Mouse (Mus musculus) fat pad, adult 2 months (tissue): ENCODE measurements around the gene Syce1.
"Not testable (repeated sequence)": the region's sequence is repeated elsewhere in the genome, so short reads cannot be mapped to it uniquely, and the experiment has no call there.

ENCODE experiments used
- DNase-seq: peaks from one replicate; pipeline ENCODE4 v3.0.0-alpha.2; 2011; ENCODE audit warnings: low read depth, low spot score; ENCODE audit errors: extremely low read depth

Gene Syce1

DNA sequence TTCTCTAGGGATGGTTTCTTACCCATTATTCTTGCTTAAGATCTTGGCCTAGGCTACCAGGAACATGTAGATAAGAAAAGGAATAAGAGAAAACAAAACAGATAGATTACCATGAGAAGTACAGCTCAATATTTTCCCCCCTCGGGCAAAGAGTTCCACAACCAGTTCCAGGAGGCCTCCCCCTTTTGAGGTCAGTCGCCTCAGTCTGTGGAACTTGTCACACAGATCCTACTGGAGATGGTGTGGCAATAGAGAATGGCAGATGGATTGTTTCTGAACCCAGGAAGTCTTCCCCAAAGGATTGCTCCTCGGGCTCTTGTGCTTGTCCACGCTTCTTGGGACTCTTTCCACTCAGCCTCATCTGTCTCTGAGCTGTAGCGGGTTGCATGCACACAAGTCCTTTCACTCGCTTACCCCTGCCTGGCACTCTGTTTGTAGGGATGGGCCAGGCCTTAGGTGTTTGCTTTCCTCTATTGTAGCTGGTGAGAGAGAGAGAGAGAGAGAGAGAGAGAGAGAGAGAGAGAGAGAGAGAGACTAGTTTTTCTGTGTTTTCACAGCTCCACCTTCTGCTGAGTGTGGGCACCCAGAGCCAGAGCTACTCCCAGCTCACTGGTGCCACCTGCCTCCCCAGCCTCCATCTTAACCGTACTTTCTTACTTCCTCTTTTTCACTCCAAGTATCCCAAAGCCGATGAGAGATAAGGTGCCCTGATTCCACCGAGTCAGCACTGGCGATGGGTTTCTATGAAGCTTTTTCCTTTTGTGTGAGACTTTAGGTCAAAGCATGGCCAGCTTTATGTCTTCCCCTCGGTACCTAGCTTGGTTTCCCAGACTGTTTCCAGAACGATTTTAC, 21.5 kb downstream of the Syce1 start:
- DNase-seq: no peak

DNA sequence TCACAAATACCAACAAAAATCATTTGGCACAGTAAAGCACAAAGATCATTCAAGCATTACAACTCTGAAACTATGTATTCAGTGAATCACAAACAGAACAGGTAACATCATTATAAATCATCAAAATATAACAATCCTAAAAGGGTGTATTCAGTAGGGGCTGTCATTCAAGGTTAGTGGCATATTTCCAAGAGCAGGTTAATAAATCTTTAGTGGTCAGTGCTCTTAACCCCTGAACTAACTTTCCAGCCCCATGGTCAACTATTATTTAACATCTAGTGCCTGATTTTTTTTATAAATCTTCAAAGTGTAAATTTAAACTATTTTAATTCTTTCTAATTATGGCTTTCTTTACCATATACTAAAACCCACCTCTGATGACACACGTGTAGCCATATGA, 22.3 kb downstream of the Syce1 start:
- DNase-seq: not testable (repeated sequence)

DNA sequence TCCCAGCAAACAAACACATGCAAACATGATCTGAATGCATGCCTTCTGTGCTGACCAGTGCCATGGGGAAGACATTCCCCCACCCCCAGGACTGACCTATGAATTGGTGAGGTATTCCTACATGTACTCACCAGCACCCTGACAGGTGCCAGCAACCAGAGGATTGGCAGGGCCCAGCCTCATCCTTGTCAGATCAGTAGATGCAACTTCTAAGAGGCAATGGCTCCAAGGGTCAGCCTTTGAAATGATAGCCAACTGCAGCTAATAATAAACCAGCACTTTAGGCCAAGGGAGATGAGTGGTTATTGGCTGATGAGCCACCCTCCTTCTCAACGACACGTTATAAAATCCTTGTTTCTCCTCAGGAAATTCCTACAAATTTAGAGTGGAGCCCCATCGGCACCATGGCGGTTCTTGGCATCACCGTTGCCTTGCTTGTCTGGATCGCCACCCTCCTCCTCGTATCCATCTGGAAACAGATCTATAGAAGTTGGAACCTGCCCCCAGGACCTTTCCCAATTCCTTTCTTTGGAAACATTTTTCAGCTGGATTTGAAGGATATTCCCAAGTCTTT, 24.1 kb downstream of the Syce1 start, which contains the start of gene Cyp2e1:
TSS of gene Cyp2e1 (plus strand) at position 293 of the 574 bp plus-strand sequence.
- DNase-seq: no peak

DNA sequence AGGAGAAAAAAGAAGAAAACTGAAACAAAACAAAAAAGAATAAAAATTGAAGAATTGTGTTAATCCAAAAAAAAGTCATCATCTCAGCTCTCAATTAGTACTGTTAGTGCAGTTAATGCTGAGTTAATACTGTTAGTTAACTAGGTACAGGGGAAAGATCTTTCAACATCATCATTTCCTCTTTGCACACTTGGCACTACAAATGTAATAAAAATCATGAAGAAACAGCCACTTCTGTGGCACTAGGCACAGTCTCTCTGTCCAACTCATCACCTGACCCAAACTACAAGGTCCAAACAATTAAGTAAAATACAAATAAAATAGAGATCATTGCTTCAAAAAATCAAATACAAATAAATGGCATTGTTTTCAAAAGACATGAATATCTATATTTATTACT, 27.0 kb downstream of the Syce1 start:
- DNase-seq: no peak

DNA sequence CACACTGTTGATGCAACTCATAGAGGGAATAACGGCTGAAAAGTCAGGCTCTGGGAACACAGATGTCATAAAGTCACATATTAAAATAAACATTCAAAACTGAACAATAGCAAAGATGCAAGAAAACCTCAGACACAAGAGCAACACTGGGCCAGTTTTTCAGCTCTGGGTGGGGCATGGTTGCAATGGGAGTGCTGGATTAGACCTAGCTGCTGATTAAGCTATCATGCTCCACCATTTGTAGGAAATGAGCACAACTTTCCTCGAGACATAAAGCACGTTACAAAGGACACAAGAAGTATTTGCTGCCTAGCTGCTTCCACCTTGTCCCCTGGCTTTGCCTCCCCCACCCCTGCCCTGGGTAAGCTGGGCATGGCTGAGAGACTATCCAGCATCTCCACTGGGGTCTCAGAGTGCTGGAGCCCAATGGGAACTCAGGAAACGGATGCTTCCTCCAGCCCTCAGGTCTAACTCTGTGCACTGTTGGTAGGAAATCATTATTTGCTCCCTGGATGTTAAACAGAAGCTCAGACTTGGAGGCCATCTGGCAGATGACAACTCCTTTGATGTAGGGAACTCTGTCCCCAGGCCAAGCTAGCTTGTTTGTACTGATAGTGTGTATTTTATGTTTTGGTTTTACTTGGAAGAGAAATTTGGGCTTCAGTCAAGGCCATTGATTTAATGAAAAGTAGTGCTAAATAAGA, 31.3 kb downstream of the Syce1 start:
- no peak for DNase-seq

DNA sequence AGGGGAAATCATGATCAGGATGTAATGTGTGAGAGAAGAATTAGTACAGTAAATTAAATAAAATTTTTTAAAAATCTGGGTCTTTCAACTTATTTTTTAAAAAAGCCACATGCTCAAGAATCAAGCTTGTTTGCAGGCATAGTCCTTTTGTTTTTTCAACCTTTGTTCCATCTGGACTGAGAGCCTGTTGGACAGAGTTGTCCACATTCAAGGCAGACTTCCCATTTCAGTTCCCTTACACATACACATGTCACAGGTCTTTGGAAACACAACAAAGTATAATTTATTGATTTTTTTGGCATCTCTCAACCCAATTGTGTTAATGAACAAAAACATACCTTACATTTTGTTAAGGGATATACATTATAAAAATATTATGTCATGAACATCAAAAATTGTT, 33.1 kb downstream of the Syce1 start:
- no peak for DNase-seq

DNA sequence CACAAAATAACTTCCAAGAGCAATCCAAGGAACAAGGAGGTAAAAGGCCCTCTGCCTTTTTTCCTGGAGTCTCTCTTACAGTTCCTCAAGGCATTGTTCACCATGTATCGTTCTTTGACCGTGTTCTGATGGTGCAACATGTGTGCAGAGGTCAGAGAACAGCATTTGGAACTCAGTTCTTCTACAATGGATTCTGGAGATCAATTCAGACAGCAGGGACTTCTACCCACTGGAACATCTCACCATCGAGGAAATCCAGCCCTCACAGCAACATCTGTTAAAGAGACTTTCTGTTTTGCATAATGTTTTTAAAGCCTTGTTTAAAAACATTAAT, 38.9 kb downstream of the Syce1 start:
- no peak for DNase-seq

DNA sequence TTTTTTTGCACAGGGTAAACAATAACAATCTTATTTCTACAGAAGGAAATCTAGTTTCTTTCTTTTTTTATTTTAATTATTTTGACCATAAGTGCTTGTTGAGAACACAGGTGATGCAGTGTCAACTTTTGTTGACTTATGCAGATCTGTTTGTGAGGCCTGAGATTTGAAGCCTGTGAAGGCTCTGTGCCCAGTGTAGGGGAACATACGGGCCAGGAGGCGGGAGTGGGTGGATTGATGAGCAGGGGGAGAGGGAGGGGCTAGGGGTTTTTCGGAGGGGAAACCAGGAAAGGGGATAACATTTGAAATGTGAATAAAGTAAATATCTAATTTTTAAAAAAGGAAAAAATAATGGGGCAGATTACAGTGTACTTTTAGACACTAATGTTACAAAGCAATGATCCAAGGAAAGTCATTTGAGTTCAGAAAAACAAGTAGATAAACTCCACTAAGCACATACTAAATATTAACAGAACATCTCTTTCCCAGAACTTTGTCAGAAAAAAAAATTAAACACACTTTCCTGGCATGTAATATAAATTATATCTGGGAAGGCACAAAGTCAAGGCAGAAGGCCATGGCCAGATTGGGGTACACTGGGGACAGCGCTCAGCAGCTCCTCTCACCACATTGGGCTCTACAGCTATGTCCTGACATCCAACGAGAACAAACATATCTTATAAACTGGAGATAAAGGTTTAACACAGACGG, 39.4 kb downstream of the Syce1 start:
- DNase-seq: no peak

DNA sequence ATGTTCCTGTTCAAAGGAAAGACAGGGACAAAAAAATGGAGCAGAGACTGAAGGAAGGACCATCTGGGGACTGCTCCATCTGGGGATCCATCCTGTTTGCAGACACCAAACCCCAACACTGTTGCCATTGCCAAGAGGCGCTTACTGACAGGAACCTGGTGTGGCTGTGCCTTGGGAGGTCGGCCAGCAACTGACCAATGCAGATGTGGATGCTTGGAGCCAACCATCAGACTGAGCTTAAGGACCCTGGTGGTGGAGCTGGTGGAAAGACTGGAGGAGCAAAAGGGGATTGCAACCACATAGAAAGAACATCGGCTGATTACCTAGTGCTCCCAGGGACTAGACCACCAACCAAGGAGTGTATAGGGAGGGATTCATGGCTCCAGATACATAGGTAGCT, 40.2 kb downstream of the Syce1 start:
- no peak for DNase-seq

DNA sequence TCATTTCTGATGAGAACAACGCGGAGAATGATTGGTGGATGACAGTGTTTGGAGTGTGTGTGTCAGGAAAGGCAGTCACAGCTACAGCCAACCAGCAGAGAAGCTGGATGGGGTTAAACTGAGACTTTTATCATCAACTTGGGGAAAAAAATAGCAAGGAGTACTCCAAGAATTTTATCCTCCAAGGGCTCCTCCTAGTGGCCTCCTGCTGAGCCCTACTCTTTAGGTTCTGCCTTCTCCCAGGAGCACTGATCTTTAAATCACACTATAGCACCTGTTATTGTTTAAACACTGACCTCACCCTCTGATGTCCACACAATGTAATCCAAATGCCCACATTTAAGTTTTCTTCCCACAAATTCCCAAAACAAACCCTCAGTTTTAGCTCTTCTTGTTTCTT, 54.5 kb downstream of the Syce1 start:
- DNase-seq: no peak
